Mouse (Mus musculus): ENCODE data around the gene Ogdhl.

GRCm38 (mm10) chr14:32344176-32344575, 22.4 kb downstream of the Ogdhl start:
- no peak for TF ChIP-seq CTCF (IDR thresholded peaks at IDR 0.05; ENCODE audit: insufficient read depth, low read depth, low read length)
- no peak for TF ChIP-seq POLR2A (IDR thresholded peaks at IDR 0.05; ENCODE audit: insufficient read depth, low read depth, low read length)

Measured in olfactory bulb, adult 2 months (tissue).